Mouse (Mus musculus) gastrocnemius, adult 2 months (tissue): ENCODE data around the gene Aven. TPM values are rescaled to one million over a fixed set of nuclear protein-coding genes. Genes with fewer than 3 reads are reported as not detected.

Experiments
- DNase-seq: peaks from one replicate; pipeline ENCODE4 v3.0.0; 2022
- H3K27ac ChIP-seq: fragments of 200-600 bp; 2 replicates; pipeline ENCODE4 v1.8.1; 2022; ENCODE audit warnings: mild to moderate bottlenecking
- H3K4me3 ChIP-seq: fragments of 200-600 bp; 2 replicates; pipeline ENCODE4 v1.8.1; 2022; ENCODE audit warnings: mild to moderate bottlenecking, moderate library complexity
- CTCF ChIP-seq: fragments of 200-600 bp; IDR thresholded peaks from 2 replicates; pipeline ENCODE4 v1.8.1; 2022; ENCODE audit warnings: antibody characterized with exemption, mild to moderate bottlenecking, moderate library complexity
- intact Hi-C: fragments of 180-260 bp; cut with DNase I; formaldehyde crosslinking; loops from one replicate; pipeline ENCODE4 v1.15.1; 2025
- total RNA-seq, 2 experiments: library from RNA; stranded (reverse); gene quantifications; 2 replicates each; pipeline ENCODE4 v1.2.3; 2021

Aven gene
- total RNA-seq, 2 experiments from 2014 or later, result 15.0 to 16.1 TPM

- no peak overlapping the region for H3K4me3 ChIP-seq
- intact Hi-C loops, result no loop called here
- TF ChIP-seq CTCF, result no peak
- DNase-seq, result no peak
- H3K27ac ChIP-seq, result no peak overlapping the region
These were observed 101.0 kb downstream of the Aven start for GRCm38 (mm10) chr2:112593781-112594180.

- DNase-seq, result no peak
- no peak for TF ChIP-seq CTCF
- intact Hi-C loops, result no loop called here
- H3K4me3 ChIP-seq, result no peak overlapping the region
- H3K27ac ChIP-seq, result no peak overlapping the region
These were observed 103.0 kb downstream of the Aven start for GRCm38 (mm10) chr2:112595807-112596206.

- no peak for DNase-seq
- Histone ChIP-seq H3K27ac (no peak overlapping the region), H3K4me3 (no peak overlapping the region)
- TF ChIP-seq CTCF, result no peak
- intact Hi-C loops, result no loop called here
These were observed 103.7 kb downstream of the Aven start for GRCm38 (mm10) chr2:112596415-112596814.

GRCm38 (mm10) chr2:112597064-112597463 is 104.3 kb downstream of the Aven start:
- intact Hi-C loops, result no loop called here
- TF ChIP-seq CTCF, result no peak
- DNase-seq, result no peak
- no peak overlapping the region for H3K27ac ChIP-seq
- H3K4me3 ChIP-seq, result no peak overlapping the region

GRCm38 (mm10) chr2:112600222-112600621 is 107.5 kb downstream of the Aven start:
- H3K4me3 ChIP-seq, result no peak overlapping the region
- H3K27ac ChIP-seq, result no peak overlapping the region
- DNase-seq, result no peak
- no peak for TF ChIP-seq CTCF
- intact Hi-C loops, result no loop called here

GRCm38 (mm10) chr2:112602487-112602886 is 109.7 kb downstream of the Aven start:
- Histone ChIP-seq H3K27ac (no peak overlapping the region), H3K4me3 (no peak overlapping the region)
- intact Hi-C loops, result no loop called here
- no peak for DNase-seq
- no peak for TF ChIP-seq CTCF

GRCm38 (mm10) chr2:112606536-112606935 is 113.8 kb downstream of the Aven start:
- intact Hi-C loops, result no loop called here
- H3K27ac ChIP-seq, result no peak overlapping the region
- H3K4me3 ChIP-seq, result no peak overlapping the region
- DNase-seq, result no peak
- no peak for TF ChIP-seq CTCF

GRCm38 (mm10) chr2:112612628-112613027 is 119.9 kb downstream of the Aven start:
- intact Hi-C loops, result no loop called here
- peak; percentile 40 for TF ChIP-seq CTCF

GRCm38 (mm10) chr2:112614375-112614774 is 121.6 kb downstream of the Aven start:
- Histone ChIP-seq H3K4me3 (no peak overlapping the region), H3K27ac (no peak overlapping the region)
- TF ChIP-seq CTCF, result no peak
- intact Hi-C loops, result no loop called here
- no peak for DNase-seq

More at GRCm38 (mm10) chr2:112612628-112613027, 119.9 kb downstream of the Aven start:
- Histone ChIP-seq H3K4me3 (no peak overlapping the region), H3K27ac (no peak overlapping the region)
- no peak for DNase-seq

- no peak for TF ChIP-seq CTCF
- no peak for DNase-seq
- Histone ChIP-seq H3K4me3 (no peak overlapping the region), H3K27ac (no peak overlapping the region)
- intact Hi-C loops, result no loop called here
These were observed 124.4 kb downstream of the Aven start for GRCm38 (mm10) chr2:112617206-112617605.

GRCm38 (mm10) chr2:112625156-112625555 is 132.4 kb downstream of the Aven start:
- no peak for DNase-seq
- intact Hi-C loops, result no loop called here
- no peak overlapping the region for H3K27ac ChIP-seq
- no peak overlapping the region for H3K4me3 ChIP-seq
- no peak for TF ChIP-seq CTCF

- TF ChIP-seq CTCF, result no peak
- no peak overlapping the region for H3K27ac ChIP-seq
- H3K4me3 ChIP-seq, result no peak overlapping the region
- intact Hi-C loops, result no loop called here
- no peak for DNase-seq
These were observed 137.9 kb downstream of the Aven start for GRCm38 (mm10) chr2:112630669-112631068.

- no peak for DNase-seq
- intact Hi-C loops, result no loop called here
- H3K27ac ChIP-seq, result no peak overlapping the region
- TF ChIP-seq CTCF, result no peak
- H3K4me3 ChIP-seq, result no peak overlapping the region
These were observed 139.8 kb downstream of the Aven start for GRCm38 (mm10) chr2:112632536-112632935.

- peak; percentile 64 for DNase-seq
- no peak for TF ChIP-seq CTCF
- H3K27ac ChIP-seq, result peak overlapping the region; percentile 8
- intact Hi-C loops, result no loop called here
- no peak overlapping the region for H3K4me3 ChIP-seq
These were observed 144.4 kb downstream of the Aven start for GRCm38 (mm10) chr2:112637206-112637605.

- DNase-seq, result no peak
- intact Hi-C loops, result no loop called here
- Histone ChIP-seq H3K4me3 (no peak overlapping the region), H3K27ac (no peak overlapping the region)
- TF ChIP-seq CTCF, result no peak
These were observed 161.1 kb downstream of the Aven start for GRCm38 (mm10) chr2:112653836-112654235.
